Mouse (Mus musculus): ENCODE results near the gene Myrip. TPM values are rescaled to one million over a fixed set of nuclear protein-coding genes. Genes with fewer than 3 reads are reported as not detected.

The Myrip gene
- total and polyA plus RNA-seq, 3 experiments = 0.03 TPM; not detected in 2

- H3K4me1 ChIP-seq (ENCODE audit: control insufficient read depth in 1 of 2, insufficient read depth in 2 of 2, low read length in 2 of 2) = no peaks in the 10 kb centered on the region
- H3K27ac ChIP-seq (ENCODE audit: control insufficient read depth, low read depth, low read length) = no peak overlapping the region
- H3K9ac ChIP-seq (ENCODE audit: control insufficient read depth, low read depth, low read length, poor library complexity, severe bottlenecking) = no peak overlapping the region
- H3K9me3 ChIP-seq (replicated peaks; ENCODE audit: insufficient read depth, low read length) = no peaks in the 10 kb centered on the region
- TF ChIP-seq GABPA (IDR thresholded peaks at IDR 0.05; ENCODE audit: low read depth, low read length) = no peak
- no peak for TF ChIP-seq KAT2A (conservative IDR thresholded peaks at IDR 0.05; ENCODE audit: low read depth, low read length)
- no peak for TF ChIP-seq MEF2A (IDR thresholded peaks at IDR 0.05; ENCODE audit: extremely low read depth, insufficient replicate concordance, low read depth, low read length, poor library complexity, severe bottlenecking)
- TF ChIP-seq USF2 (IDR thresholded peaks at IDR 0.05; ENCODE audit: borderline replicate concordance in 1 of 2, insufficient read depth in 1 of 2, low read depth in 1 of 2, low read length in 2 of 2) = no peak
- no peak for TF ChIP-seq ELF1 (IDR thresholded peaks at IDR 0.05; ENCODE audit: low read depth, low read length)
- no peak for TF ChIP-seq ETS1 (IDR thresholded peaks at IDR 0.05; ENCODE audit: low read depth, low read length)
- TF ChIP-seq MAX (IDR thresholded peaks at IDR 0.05; ENCODE audit: low read length) = no peak
- TF ChIP-seq POLR2AphosphoS5 (IDR thresholded peaks at IDR 0.05; ENCODE audit: borderline replicate concordance, low read depth, low read length) = no peak
- no peak for TF ChIP-seq POLR2AphosphoS2 (IDR thresholded peaks at IDR 0.05; ENCODE audit: low read length)
- no peak for TF ChIP-seq BHLHE40 (IDR thresholded peaks at IDR 0.05; ENCODE audit: borderline replicate concordance, low read depth, low read length)
- TF ChIP-seq MXI1 (IDR thresholded peaks at IDR 0.05; ENCODE audit: low read depth, low read length) = no peak
- TF ChIP-seq ZC3H11A (IDR thresholded peaks at IDR 0.05; ENCODE audit: low read depth, low read length) = no peak
- H3K79me2 ChIP-seq (ENCODE audit: control insufficient read depth, insufficient read depth, low read length, poor library complexity) = no peaks in the 10 kb centered on the region
- no peaks in the 10 kb centered on the region for H3K36me3 ChIP-seq (ENCODE audit: control insufficient read depth in 1 of 2, insufficient read depth in 2 of 2, low read length in 2 of 2)
- no peaks in the 10 kb centered on the region for H3K27me3 ChIP-seq (ENCODE audit: control insufficient read depth in 1 of 2, insufficient read depth in 2 of 2, low read length in 2 of 2)
- no peak for DNase-seq (ENCODE audit: low read depth, low spot score)
- no peak overlapping the region for H3K4me3 ChIP-seq (ENCODE audit: control insufficient read depth in 1 of 2, insufficient read depth in 1 of 2, low read depth in 2 of 2, low read length in 2 of 2)
These were observed 137.5 kb downstream of the Myrip start for GRCm38 (mm10) chr9:120438781-120439180.

DNA sequence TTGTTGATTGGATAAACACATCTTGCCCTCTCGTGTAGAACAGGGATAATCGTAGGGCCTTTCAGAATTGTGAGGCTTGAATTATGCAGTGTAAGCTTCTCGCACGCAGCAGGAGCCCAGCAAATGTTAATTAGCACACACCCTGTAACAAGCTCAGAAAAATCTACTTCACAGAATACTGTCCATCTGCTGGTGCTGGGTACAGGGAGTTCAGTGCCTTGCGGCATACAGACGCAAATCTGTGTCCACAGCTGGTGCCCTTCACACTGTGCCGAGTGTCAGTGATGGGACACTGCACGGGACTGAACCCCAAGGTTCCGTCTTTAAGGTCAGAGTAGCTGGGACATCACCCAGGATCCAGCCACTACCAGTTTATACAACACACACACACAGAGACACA lies 143.3 kb downstream of the Myrip start:
- no peak for DNase-seq (ENCODE audit: low read depth, low spot score)
- no peak overlapping the region for H3K9ac ChIP-seq (ENCODE audit: control insufficient read depth, low read depth, low read length, poor library complexity, severe bottlenecking)
- H3K4me3 ChIP-seq (ENCODE audit: control insufficient read depth in 1 of 2, insufficient read depth in 1 of 2, low read depth in 2 of 2, low read length in 2 of 2) = no peak overlapping the region
- H3K27ac ChIP-seq (ENCODE audit: control insufficient read depth, low read depth, low read length) = no peak overlapping the region
- H3K79me2 ChIP-seq (ENCODE audit: control insufficient read depth, insufficient read depth, low read length, poor library complexity) = no peaks in the 10 kb centered on the region
- no peaks in the 10 kb centered on the region for H3K27me3 ChIP-seq (ENCODE audit: control insufficient read depth in 1 of 2, insufficient read depth in 2 of 2, low read length in 2 of 2)
- no peaks in the 10 kb centered on the region for H3K9me3 ChIP-seq (replicated peaks; ENCODE audit: insufficient read depth, low read length)
- H3K4me1 ChIP-seq (ENCODE audit: control insufficient read depth in 1 of 2, insufficient read depth in 2 of 2, low read length in 2 of 2) = no peaks in the 10 kb centered on the region
- TF ChIP-seq KAT2A (conservative IDR thresholded peaks at IDR 0.05; ENCODE audit: low read depth, low read length) (no peak), BHLHE40 (IDR thresholded peaks at IDR 0.05; ENCODE audit: borderline replicate concordance, low read depth, low read length) (no peak), HCFC1 (IDR thresholded peaks at IDR 0.05; ENCODE audit: low read depth, low read length) (no peak), USF2 (IDR thresholded peaks at IDR 0.05; ENCODE audit: borderline replicate concordance in 1 of 2, insufficient read depth in 1 of 2, low read depth in 1 of 2, low read length in 2 of 2) (no peak), MYC (IDR thresholded peaks at IDR 0.05; ENCODE audit: low read depth, low read length) (no peak), JUND (IDR thresholded peaks at IDR 0.05; ENCODE audit: low read depth, low read length) (no peak), SMC3 (IDR thresholded peaks at IDR 0.05; ENCODE audit: low read depth, low read length) (no peak), MAFK (IDR thresholded peaks at IDR 0.05; ENCODE audit: borderline replicate concordance, low read depth, low read length) (no peak), GABPA (IDR thresholded peaks at IDR 0.05; ENCODE audit: low read depth, low read length) (no peak), NRF1 (IDR thresholded peaks at IDR 0.05; ENCODE audit: insufficient read depth, low read depth, low read length, poor library complexity, severe bottlenecking) (no peak), MEF2A (IDR thresholded peaks at IDR 0.05; ENCODE audit: extremely low read depth, insufficient replicate concordance, low read depth, low read length, poor library complexity, severe bottlenecking) (no peak), RCOR1 (IDR thresholded peaks at IDR 0.05; ENCODE audit: low read depth, low read length) (no peak), ETS1 (IDR thresholded peaks at IDR 0.05; ENCODE audit: low read depth, low read length) (no peak), CHD1 (IDR thresholded peaks at IDR 0.05; ENCODE audit: low read depth, low read length) (no peak), USF1 (IDR thresholded peaks at IDR 0.05; ENCODE audit: low read depth, low read length) (no peak), EP300 (IDR thresholded peaks at IDR 0.05; ENCODE audit: low read depth in 1 of 2, low read length in 2 of 2) (no peak), UBTF (IDR thresholded peaks at IDR 0.05; ENCODE audit: borderline replicate concordance, insufficient read depth, low read depth, low read length) (no peak), TCF12 (IDR thresholded peaks at IDR 0.05; ENCODE audit: low read depth, low read length) (no peak), RAD21 (IDR thresholded peaks at IDR 0.05; ENCODE audit: low read depth, low read length) (no peak)
- no peaks in the 10 kb centered on the region for H3K36me3 ChIP-seq (ENCODE audit: control insufficient read depth in 1 of 2, insufficient read depth in 2 of 2, low read length in 2 of 2)

Measured in MEL (cell line).